Mouse (Mus musculus) neural tube, embryonic 11.5 days (tissue): Measurements from ENCODE around the gene Calhm6. TPM values are rescaled to one million over a fixed set of nuclear protein-coding genes. Genes with fewer than 3 reads are reported as not detected.

Experiments
- ATAC-seq: fragments of 200-750 bp; cut with Nextera tagmentation; 2 replicates; pipeline ENCODE4 v1.8.0; 2017; ENCODE audit warnings: moderate number of reproducible peaks, mild to moderate bottlenecking, moderate TSS enrichment, moderate library complexity; ENCODE audit not compliant: insufficient read depth, low FRiP score, low TSS enrichment
- DNase-seq: peaks from one replicate; pipeline ENCODE4 v3.0.0-alpha.2; 2015; ENCODE audit warnings: low spot score
- H3K27ac ChIP-seq: fragments of 300-500 bp; sonication (generic); 2 replicates; pipeline ENCODE4 v1.5.1; 2014; ENCODE audit warnings: low read depth, mild to moderate bottlenecking, low read length
- H3K27me3 ChIP-seq: fragments of 300-500 bp; sonication (generic); 2 replicates; pipeline ENCODE4 v1.6.1; 2014; ENCODE audit warnings: mild to moderate bottlenecking, low read length, mixed read lengths; ENCODE audit not compliant: control insufficient read depth, insufficient read depth
- H3K36me3 ChIP-seq: fragments of 300-500 bp; sonication (generic); 2 replicates; pipeline ENCODE4 v1.6.1; 2014; ENCODE audit warnings: mild to moderate bottlenecking, low read length, moderate library complexity, mixed read lengths; ENCODE audit not compliant: control insufficient read depth, insufficient read depth
- H3K4me1 ChIP-seq: fragments of 300-500 bp; sonication (generic); 2 replicates; pipeline ENCODE4 v1.6.1; 2014; ENCODE audit warnings: low read length, mixed read lengths; ENCODE audit not compliant: control insufficient read depth, insufficient read depth
- H3K4me2 ChIP-seq: fragments of 300-500 bp; sonication (generic); 2 replicates; pipeline ENCODE4 v1.6.1; 2014; ENCODE audit warnings: low read depth, mild to moderate bottlenecking, moderate library complexity
- H3K4me3 ChIP-seq: fragments of 300-500 bp; sonication (generic); 2 replicates; pipeline ENCODE4 v1.5.1; 2014; ENCODE audit warnings: low read depth, low read length
- H3K9ac ChIP-seq: fragments of 300-500 bp; sonication (generic); 2 replicates; pipeline ENCODE4 v1.6.1; 2014; ENCODE audit warnings: mild to moderate bottlenecking, low read length
- H3K9me3 ChIP-seq: fragments of 300-500 bp; sonication (generic); 2 replicates; pipeline ENCODE4 v1.6.1; 2016; ENCODE audit warnings: low read length; ENCODE audit not compliant: control insufficient read depth
- WGBS: fragments of 180-500 bp; shearing (Covaris S2); extraction: QIAGEN DNeasy Blood & Tissue Kit; methylation state at CpG from one replicate; pipeline ENCODE4 v1.1.7; 2014; 5-methylcytosine and 5-hydroxymethylcytosine counted together
- polyA plus RNA-seq: library from polyadenylated mRNA; unstranded; fragments of >200 nt; fragmentation: Nextera tagmentation; extraction: Ambion mirVana; gene quantifications from 2 replicates; pipeline ENCODE4 v1.2.1, GENCODE M21; 2014

The Calhm6 gene
- polyA plus RNA-seq, 1 experiment from 2014 or later: not detected

GRCm38 (mm10) chr10:34150454-34150853 is 22.7 kb upstream of the Calhm6 start:
- WGBS: 40% methylated on average over 6 of the region's 6 CpGs
- no peaks in the 10 kb centered on the region for H3K27me3 ChIP-seq
- no peak overlapping the region for H3K4me2 ChIP-seq
- H3K9ac ChIP-seq: no peak overlapping the region
- no peak for DNase-seq
- no peaks in the 10 kb centered on the region for H3K4me1 ChIP-seq
- H3K36me3 ChIP-seq: no peaks in the 10 kb centered on the region
- ATAC-seq: no peak
- H3K27ac ChIP-seq: no peak overlapping the region
- no peaks in the 10 kb centered on the region for H3K9me3 ChIP-seq
- H3K4me3 ChIP-seq: no peak overlapping the region

- no peak overlapping the region for H3K27ac ChIP-seq
- no peaks in the 10 kb centered on the region for H3K9me3 ChIP-seq
- DNase-seq (no peak), ATAC-seq (no peak)
- H3K4me3 ChIP-seq: no peak overlapping the region
- H3K4me2 ChIP-seq: no peak overlapping the region
- H3K27me3 ChIP-seq: no peaks in the 10 kb centered on the region
- no peak overlapping the region for H3K9ac ChIP-seq
- 82% methylated on average over 3 of the region's 3 CpGs for WGBS
- H3K36me3 ChIP-seq: no peaks in the 10 kb centered on the region
- no peaks in the 10 kb centered on the region for H3K4me1 ChIP-seq
Observed at GRCm38 (mm10) chr10:34149772-34150171, 22.0 kb upstream of the Calhm6 start.

DNA sequence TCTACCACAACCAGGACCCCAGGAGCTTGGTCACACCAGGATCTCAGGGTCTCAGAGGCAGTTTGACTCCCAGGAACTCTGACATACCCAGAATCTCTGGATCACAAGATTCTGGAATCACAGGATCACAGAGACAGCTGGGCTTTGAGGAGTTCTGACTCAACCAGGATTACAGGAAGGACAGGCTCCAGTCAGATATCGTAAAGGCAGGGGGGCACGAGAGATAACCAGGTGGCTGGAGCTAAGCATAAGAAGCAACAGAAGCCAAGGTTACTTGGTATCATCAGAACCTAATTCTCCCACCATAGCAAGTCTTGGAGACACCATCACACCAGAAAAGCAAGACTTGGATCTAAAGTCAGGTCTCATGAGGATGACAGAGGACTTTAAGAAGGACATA is 13.9 kb upstream of the Calhm6 start:
- Histone ChIP-seq H3K27ac (no peak overlapping the region), H3K36me3 (no peaks in the 10 kb centered on the region), H3K4me3 (no peak overlapping the region), H3K4me1 (no peaks in the 10 kb centered on the region), H3K9ac (no peak overlapping the region), H3K4me2 (no peak overlapping the region), H3K27me3 (no peaks in the 10 kb centered on the region), H3K9me3 (0 out of 2 replicates have a peak, but pooled peaks cover 2% of the 10 kb centered on the region)
- 87% methylated on average over 2 of the region's 2 CpGs for WGBS
- ATAC-seq (no peak), DNase-seq (no peak)

- no peak overlapping the region for H3K9ac ChIP-seq
- H3K9me3 ChIP-seq: 0 out of 2 replicates have a peak, but pooled peaks cover 2% of the 10 kb centered on the region
- WGBS: 76% methylated on average over 4 of the region's 4 CpGs
- H3K4me2 ChIP-seq: no peak overlapping the region
- no peak for ATAC-seq
- no peaks in the 10 kb centered on the region for H3K4me1 ChIP-seq
- H3K27me3 ChIP-seq: no peaks in the 10 kb centered on the region
- DNase-seq: no peak
- H3K4me3 ChIP-seq: no peak overlapping the region
- H3K36me3 ChIP-seq: no peaks in the 10 kb centered on the region
- H3K27ac ChIP-seq: no peak overlapping the region
Observed at GRCm38 (mm10) chr10:34139768-34140167, 12.0 kb upstream of the Calhm6 start.

- H3K4me1 ChIP-seq: no peaks in the 10 kb centered on the region
- H3K4me2 ChIP-seq: no peak overlapping the region
- ATAC-seq (no peak), DNase-seq (no peak)
- no peaks in the 10 kb centered on the region for H3K27me3 ChIP-seq
- no peak overlapping the region for H3K4me3 ChIP-seq
- H3K27ac ChIP-seq: no peak overlapping the region
- no peak overlapping the region for H3K9ac ChIP-seq
- WGBS: 82% methylated on average over 6 of the region's 6 CpGs
- H3K36me3 ChIP-seq: no peaks in the 10 kb centered on the region
- no peaks in the 10 kb centered on the region for H3K9me3 ChIP-seq
Observed at GRCm38 (mm10) chr10:34138027-34138426, 10.2 kb upstream of the Calhm6 start.

GRCm38 (mm10) chr10:34136432-34136831 is 8.6 kb upstream of the Calhm6 start:
- H3K4me3 ChIP-seq: no peak overlapping the region
- no peak overlapping the region for H3K27ac ChIP-seq
- no peak overlapping the region for H3K4me2 ChIP-seq
- H3K36me3 ChIP-seq: no peaks in the 10 kb centered on the region
- no peaks in the 10 kb centered on the region for H3K27me3 ChIP-seq
- H3K9me3 ChIP-seq: no peaks in the 10 kb centered on the region
- no peak for ATAC-seq
- WGBS: 15% methylated on average over 6 of the region's 6 CpGs
- H3K9ac ChIP-seq: no peak overlapping the region
- DNase-seq: no peak
- no peaks in the 10 kb centered on the region for H3K4me1 ChIP-seq

- Histone ChIP-seq H3K9ac (no peak overlapping the region), H3K27ac (no peak overlapping the region), H3K27me3 (no peaks in the 10 kb centered on the region), H3K4me3 (no peak overlapping the region), H3K36me3 (no peaks in the 10 kb centered on the region), H3K4me1 (0 out of 2 replicates have a peak, but pooled peaks cover 3% of the 10 kb centered on the region), H3K4me2 (no peak overlapping the region), H3K9me3 (no peaks in the 10 kb centered on the region)
- DNase-seq: no peak
- WGBS: 75% methylated on average over 2 of the region's 2 CpGs
- ATAC-seq: no peak
Observed at GRCm38 (mm10) chr10:34131356-34131755, 3.6 kb upstream of the Calhm6 start.

DNA sequence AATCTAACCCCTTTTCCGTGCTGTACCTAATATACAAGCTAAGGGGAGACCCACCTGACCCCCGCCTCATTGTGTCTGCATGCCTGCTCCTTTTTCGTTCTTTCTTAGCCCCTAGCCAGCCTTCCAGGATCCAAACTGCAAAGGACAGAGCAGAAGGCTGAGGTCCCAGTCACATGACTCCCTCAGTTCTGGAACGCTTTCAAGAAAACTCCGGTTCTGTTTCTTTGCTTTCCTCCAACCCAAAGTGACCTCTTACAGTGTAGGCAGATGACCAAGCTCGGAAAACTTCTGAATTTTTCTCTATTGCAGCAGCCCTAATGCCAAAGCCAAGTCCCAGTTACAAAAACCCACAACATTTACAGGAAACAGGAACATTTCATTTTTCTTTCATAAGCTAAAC is 607 bp upstream of the Calhm6 start:
- Histone ChIP-seq H3K27ac (no peak overlapping the region), H3K9ac (no peak overlapping the region), H3K4me2 (no peak overlapping the region), H3K9me3 (no peaks in the 10 kb centered on the region), H3K4me3 (no peak overlapping the region), H3K27me3 (no peaks in the 10 kb centered on the region), H3K4me1 (0 out of 2 replicates have a peak, but pooled peaks cover 3% of the 10 kb centered on the region), H3K36me3 (no peaks in the 10 kb centered on the region)
- 92% methylated on average over 6 of the region's 6 CpGs for WGBS
- no peak for DNase-seq
- no peak for ATAC-seq

DNA sequence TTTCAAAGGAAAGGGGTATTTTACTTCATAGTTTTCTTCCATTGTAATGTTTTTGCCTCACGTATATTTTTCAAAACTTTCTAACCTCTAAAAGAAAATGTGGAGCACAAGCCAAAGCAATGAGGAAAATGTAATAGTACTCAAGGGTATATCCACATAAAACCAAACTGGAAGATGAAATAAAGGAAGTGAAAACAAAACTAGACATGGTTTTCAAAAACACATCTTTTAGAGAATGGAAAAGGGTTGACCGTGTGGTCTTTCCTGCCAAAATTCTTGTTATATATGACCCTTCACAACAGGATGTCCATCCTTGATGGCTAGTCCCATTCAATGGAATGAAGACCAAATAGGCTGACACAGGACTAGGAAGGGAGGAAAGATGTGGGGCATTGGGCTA is 9.4 kb downstream of the Calhm6 start:
- ATAC-seq: no peak
- no peak overlapping the region for H3K4me2 ChIP-seq
- H3K4me1 ChIP-seq: no peaks in the 10 kb centered on the region
- DNase-seq: no peak
- H3K9ac ChIP-seq: no peak overlapping the region
- 90% methylated on average over 2 of the region's 2 CpGs for WGBS
- H3K27me3 ChIP-seq: no peaks in the 10 kb centered on the region
- no peaks in the 10 kb centered on the region for H3K9me3 ChIP-seq
- no peak overlapping the region for H3K4me3 ChIP-seq
- H3K27ac ChIP-seq: no peak overlapping the region
- no peaks in the 10 kb centered on the region for H3K36me3 ChIP-seq
